Mouse (Mus musculus) E14TG2a.4 (cell line): ENCODE results near the gene Sergef.

Source experiments
- CTCF ChIP-seq: conservative IDR thresholded peaks from 2 replicates; pipeline ENCODE4 v1.5.1; 2014; ENCODE audit warnings: low read length
- NANOG ChIP-seq: IDR thresholded peaks from 2 replicates; pipeline ENCODE4 v1.6.1; 2014; ENCODE audit warnings: borderline replicate concordance, low read length, mixed read lengths
- POU5F1 ChIP-seq: IDR thresholded peaks from 2 replicates; pipeline ENCODE4 v1.6.1; 2014; ENCODE audit warnings: low read length, borderline replicate concordance

DNA sequence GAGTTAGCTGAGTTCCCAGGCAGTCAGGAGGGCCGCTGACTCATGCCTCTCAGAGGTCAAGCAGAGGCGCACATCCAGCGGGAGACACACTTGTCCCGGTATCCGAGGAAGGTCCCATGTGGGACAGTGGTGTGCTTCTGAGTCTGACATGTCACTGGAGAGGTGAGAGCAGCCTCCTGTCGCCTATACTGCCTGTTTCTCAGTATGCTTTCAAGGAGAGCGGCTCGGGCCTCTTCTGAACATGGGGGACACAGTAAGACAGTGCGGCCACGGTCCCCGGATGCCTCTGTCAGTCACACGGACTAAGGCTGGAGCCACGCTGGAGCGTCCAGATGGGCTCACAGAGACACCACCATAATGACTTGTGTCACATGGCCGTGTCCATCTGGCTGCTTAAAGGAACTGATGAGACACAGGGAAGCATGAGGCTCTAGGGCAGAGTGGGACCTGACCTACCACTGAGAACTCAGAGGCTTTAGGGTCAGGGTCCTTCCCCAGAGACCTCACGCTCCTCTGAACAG is 221.4 kb downstream of the Sergef start:
- TF ChIP-seq NANOG (no peak), CTCF (no peak), POU5F1 (no peak)
